Mouse (Mus musculus) 3T3-L1 (cell line): ENCODE data around the gene Napsa.

Experiments used
- DNase-seq: peaks from one replicate; pipeline ENCODE4 v3.0.0-alpha.2; 2015; ENCODE audit warnings: low read depth, low spot score

Napsa gene

DNA sequence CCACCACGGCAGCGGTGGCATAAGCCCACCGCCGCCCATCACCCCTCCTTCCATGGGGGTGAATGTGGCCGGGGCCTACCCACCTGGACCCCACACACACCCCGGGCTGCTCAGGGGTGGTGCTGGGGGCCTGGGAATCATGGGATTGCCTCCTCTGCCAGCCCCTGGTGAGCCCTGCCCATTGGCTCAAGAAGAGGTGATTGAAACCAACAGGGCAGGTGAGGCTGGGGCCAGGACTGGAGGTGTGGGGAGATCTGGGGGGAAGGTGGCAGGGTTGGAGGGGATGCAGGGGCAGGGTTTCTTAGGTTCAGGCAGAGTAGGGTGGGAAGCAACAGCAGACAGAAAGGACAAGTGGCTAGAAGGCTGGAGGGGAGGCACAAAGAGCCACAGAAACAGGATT is 23.9 kb downstream of the Napsa start:
- no peak for DNase-seq

DNA sequence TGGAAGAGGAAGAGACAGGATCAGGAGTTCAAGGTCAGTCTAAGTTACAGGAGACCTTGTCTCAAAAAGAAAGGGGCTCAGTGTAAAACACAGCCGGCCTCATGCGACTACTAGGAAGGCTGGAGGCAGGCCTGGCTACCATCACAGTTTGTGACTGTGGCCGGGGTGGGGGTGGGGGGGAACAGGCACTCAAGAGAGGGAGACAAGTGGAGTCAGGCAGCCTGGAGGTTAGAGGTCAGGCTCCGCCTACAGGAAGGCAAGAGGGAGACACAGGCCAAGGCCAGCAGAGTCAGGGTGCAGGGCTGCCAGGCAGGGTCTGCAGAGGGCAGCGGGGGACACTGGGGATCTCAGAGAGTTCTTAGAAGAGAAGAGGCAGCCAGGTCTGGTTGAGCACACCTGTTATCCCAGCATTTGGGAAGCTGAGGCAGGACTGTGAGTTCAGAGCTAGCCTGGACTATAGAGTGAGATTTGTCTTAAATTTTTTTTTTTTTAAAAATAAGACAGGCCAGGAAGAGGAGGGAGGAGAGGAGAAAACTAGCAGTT is 24.9 kb downstream of the Napsa start:
- no peak for DNase-seq

DNA sequence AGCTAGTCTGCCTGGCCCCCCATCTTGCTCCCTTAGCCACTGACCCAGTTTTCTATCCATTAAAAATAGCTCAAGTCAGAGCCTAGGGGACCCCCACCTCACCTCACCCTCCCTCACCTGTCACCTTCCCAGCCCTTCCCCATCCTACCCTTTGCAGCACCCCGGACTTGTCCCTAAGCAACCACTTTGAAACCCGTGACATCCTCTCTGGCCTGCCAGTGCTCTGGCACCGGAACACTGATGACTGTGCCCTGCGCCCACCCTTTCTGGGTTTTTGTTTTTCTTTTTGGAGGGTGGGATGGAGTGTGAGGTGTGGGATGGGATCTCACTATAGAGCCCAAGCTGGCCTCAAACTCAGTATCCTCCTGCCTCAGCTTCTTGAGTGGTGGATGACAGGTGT is 25.5 kb downstream of the Napsa start:
- no peak for DNase-seq

DNA sequence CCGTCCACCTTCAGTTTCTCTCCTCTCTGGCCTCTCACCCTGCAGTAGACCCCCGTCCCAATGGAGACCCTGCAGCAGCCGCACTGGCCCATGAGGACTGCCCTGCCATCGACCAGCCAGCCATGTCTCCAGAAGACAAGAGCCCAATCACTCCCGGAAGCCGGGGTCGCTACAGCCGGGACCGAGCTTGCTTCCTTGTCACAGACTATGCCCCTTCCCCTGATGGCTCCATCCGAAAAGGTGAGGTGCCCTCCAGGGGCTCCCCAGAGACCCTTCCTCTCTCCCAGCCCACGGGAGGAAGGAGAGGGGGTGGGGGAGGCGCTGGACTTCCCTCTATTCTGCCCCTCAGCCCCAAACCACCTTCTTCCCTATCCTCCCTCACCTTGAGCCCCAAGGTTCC is 26.2 kb downstream of the Napsa start:
- no peak for DNase-seq

DNA sequence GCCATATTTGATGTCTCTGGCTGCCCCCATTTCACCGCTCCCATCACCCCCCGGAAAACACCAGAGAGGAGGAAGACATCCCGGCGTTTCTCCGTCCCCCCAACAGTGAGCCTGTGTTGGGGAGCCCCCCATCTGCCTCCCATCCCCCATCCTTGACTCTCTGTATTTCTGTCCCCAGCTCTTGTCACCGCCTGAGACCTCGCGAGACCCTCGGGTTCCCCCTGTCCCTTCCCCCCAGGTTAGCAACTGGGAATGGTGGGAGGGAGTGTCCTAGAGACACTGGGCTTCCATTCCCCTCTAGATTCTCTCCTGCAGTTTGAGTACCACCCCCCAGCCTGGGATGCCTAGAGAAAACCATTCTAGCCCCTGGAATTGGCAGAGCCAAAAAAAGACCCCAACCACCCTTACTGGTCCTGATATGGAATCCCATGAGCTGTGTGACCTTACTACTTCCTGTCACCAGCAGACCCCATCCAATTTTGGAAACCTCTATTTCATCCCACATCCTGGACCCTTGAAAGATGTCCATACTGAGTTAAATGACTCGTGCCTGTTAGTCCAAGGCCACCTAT is 28.6 kb downstream of the Napsa start:
- no peak for DNase-seq

DNA sequence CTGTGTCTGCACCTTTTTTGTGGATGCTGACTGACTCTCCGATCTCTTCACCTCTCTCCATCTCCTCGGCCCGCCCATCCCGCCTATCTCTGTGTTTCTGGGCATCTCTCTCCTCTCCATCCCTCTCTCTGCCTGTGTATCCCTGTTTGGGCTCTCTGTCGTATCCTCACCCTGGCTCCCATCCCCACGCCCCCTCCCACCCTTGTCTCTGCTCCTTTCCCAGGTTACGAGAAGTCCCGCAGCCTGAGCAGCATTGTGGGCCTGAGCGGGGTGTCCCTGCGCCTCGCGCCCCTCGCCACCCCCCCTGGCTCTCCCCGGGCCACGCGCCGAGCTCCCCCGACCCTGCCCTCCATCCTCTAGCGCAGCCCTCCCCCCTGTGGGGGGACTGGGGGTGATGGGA is 29.5 kb downstream of the Napsa start:
- no peak for DNase-seq

DNA sequence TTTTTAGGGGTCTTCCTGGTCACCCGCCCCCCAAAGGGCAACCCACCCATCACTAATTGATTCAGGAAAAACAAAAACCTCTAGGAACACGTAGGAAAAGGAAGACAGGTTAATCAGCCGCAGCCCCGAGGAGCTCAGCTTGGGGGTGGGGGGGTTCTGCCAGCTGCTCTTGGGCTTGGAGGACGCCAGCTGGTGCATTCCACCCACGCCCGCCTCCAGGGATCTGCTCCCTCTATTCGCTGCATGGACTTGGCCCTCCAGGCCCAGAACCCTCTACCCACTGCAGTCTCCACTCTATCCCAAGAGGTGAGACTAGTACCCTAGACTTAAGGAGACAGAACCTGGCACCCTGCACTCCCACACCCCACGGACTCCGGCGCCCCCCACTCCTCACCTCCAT is 30.3 kb downstream of the Napsa start:
- DNase-seq = no peak

DNA sequence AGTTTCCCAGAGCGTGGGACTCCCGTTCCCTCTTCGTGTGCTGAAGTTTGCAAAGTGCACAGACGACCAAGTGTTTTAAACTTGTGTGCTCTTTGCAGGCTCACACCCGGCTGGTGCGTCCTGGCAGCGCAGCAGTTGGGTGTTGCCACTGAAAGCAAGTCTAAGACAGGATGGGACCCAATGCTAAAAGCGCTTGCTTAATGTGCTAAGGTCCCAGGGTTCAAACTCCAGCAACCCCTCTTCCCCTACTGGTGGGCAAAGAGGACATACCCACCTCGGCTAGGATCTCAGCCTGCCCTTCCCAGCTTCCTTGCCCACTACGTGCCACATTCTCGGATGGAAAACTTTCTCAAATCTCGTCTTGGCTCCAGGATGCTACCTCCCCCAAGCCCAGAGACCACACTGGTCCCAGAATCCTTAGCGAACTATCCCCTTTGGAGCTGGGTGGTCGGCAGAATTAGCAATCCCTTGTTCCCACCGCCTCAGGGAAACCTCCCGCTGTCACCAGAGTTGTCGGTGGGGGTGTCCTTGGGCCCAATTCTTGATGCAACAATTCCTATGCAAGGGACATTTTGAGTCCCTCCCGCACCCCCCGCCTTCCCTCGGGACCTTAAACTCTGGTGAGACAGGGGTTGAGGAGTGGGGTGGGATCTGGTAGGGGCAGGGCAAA is 31.1 kb downstream of the Napsa start:
- no peak for DNase-seq

DNA sequence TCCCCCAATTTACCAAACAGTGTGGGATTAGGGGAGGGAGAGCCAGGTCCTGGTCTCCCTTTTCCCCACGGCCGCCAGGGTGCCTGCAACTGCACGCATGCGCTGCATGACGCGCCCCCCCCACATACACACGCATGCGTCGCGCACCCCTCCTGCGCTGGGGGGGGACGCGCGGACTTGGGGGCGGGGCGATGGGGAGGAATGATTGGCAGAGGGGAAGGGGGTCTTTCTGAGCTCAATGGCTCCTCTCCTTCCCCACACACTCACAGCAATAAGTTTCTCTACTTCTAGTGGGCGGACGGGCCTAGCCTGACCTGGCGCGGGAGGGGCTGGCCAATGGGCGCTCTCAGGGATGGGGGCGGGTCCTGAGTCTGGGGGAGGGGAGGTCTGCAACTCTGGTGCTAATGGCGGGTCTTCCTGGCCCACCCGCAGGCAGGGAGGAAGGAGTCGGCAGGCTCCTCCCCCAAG is 32.0 kb downstream of the Napsa start:
- peak; percentile 56 for DNase-seq

DNA sequence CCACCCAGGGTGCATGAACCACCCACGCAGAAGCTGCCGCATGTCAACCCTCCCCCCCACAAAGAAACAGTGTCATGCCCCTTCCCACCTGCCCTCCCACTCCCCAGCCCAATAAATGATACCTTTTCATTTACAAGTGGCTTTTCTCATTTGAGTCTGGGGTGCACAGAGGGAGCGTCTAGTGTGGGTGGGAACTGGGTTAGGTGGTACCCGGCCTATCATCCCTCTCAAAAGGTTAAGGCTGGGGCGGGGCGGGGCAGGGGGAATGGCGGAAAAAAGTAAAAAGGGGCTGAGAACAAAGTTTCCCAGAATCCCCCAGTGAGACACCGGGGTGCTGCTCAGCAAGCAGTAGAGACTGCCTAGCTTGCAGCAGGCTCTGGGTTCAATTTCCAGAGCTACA is 32.4 kb downstream of the Napsa start:
- no peak for DNase-seq

DNA sequence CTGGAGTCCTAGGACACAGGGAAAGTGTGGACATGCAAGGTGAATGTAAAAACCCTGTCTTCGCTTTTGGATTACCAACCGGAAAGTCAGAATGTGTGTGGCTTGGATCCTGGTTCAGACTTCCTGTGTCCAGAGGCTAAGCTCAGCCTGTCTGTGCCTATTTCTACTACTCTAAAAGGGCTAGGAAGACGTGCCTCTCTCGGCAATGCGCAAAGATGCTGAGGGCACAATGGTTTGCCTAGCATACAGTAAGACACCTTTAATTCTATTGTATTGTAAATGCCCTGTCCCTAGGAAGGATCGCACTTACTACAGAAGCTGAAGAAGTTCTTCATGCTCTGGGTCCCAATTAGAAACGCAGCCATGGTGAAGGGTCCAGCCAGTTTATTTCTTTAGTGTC is 33.3 kb downstream of the Napsa start:
- DNase-seq = no peak

DNA sequence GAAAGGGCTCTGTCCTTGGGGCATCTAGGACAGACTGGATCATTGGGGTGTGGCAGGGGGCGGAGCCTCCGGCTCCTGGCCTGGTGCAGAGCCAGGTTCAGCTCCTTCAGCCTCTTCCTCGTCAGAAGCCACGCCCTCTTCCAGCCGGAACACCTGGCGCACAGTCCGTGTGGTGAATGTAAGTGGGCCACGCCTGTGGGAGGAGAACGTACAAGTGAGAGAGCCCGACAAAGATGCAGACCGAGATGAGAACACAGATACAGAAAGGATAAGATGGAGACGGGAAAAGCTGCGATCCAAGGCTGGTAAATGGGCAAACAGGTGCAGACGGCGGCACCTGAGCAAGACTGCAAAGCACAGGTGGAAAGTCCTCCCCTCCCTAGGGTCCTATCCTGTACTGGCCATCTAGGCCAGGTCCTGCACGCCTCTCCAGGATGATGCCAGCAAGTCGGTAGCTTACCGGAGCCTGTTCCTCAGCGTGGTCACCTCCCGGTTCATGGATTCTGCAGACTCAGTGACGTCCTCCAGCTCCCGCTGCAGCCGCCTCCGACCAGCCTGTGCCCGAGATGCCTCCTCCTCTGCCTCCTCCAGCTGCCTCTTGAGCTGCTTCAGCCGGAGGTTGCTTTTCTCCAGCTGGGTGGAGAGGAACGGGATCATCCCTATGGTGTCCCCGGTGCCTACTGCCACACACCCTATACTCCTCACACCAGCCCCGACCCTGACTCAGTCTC is 34.2 kb downstream of the Napsa start:
- DNase-seq = no peak

DNA sequence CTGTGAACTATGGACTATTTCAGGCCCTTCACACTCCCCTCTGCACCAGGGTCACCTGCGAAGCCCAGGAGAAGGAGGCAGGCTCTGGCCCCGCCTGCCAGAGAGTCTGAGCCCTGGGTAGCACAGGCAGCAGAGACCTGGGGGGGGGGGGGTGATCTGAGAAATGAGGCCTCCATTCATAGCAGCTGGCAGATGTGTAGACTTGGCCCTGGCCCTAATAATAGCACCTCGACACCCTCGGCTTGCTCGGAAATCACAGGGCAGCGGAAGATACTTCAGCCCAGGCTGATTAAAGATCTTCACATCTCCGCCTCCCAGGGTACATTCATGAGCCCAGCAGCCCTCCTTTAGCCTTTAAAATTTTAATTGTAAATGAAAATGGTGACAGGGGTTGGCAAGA is 40.0 kb downstream of the Napsa start:
- DNase-seq = no peak

DNA sequence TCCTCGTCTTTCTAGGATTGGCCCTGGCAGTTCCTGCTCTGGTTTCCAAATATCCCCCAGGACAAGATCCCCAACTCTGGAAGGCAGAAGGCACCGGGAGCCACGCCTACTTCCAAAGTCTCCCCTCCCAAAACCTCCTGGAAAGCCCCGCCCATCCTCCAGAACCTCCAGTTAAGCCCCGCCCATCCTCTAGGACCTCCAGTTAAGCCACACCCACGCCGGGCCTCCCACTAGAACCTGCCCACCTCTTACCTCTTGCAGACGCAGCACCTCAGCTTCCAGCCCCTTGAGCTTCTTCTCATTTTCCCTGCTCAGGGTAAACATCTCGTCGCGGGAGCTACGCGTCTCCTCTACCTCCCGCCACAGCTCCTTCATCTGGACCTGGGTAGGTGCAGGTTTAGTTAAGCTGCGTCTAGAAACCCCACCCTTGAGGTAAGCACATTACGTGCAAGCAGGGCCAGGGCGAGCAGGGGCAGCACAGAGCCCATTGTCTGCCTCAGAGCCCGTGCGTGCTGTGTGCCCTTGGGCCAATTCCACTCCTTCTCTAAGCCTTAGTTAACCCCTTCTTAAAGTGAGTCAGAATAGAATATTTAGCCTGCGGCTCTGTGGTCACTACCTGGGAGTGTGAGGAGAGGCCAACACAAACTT is 42.0 kb downstream of the Napsa start:
- DNase-seq = no peak

DNA sequence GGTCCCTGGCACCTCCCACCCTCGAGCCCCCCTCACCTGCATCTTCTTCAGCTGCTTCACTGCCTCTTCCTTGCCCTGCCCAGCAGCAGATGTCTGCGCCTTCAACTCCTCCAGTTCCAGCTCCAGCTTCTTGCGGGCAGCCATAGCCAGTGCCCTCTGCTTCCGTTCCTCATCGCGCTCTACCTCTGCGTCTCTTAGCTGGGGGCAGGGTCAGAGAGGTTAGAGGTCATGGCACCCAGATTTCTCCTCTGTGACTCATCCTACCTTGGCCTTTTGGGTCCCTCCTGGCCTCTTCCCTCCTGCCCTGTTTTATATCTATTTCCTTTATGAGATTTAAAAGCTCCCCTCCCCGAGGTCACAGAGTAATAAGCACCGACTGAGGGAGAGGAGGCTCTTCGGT is 43.1 kb downstream of the Napsa start:
- DNase-seq = no peak

DNA sequence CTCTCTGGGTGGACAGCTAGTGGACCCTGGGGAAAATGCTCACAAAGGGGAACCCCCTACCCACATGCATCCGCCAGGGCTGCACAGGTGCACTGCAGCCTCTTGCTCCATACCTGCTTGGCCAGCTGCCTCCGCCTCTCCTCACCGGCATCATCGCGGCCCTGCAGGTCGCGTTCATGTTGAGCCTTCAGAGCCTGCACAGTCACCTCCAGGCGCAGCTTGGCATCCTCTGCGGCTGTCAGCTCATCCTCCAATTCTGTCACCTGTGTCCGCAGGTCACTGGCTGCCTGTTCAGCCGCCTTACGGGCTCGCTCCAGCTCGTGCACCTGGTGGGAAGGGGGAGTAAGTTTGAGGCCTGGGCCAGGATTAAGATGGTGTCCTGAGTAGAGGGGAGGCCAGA is 43.8 kb downstream of the Napsa start:
- DNase-seq = no peak

DNA sequence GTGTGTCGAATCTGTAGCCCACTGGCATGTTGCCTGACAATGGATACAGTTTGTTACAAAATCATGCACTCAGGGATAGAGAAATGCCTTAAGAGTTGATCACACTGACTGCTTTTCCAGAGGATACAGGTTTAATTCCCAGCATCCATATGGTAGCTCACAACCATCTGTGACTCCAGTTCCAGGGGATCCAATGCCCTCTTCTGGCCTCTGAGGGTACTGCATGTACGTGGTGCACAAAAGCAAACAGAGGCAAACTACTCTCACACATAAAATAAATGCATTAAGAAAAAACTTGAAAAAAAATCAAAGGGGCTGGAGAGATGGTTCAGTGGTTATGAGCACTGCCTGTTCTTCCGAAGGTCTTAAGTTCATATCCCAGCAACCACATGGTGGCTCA is 44.9 kb downstream of the Napsa start:
- peak; percentile 13 for DNase-seq

DNA sequence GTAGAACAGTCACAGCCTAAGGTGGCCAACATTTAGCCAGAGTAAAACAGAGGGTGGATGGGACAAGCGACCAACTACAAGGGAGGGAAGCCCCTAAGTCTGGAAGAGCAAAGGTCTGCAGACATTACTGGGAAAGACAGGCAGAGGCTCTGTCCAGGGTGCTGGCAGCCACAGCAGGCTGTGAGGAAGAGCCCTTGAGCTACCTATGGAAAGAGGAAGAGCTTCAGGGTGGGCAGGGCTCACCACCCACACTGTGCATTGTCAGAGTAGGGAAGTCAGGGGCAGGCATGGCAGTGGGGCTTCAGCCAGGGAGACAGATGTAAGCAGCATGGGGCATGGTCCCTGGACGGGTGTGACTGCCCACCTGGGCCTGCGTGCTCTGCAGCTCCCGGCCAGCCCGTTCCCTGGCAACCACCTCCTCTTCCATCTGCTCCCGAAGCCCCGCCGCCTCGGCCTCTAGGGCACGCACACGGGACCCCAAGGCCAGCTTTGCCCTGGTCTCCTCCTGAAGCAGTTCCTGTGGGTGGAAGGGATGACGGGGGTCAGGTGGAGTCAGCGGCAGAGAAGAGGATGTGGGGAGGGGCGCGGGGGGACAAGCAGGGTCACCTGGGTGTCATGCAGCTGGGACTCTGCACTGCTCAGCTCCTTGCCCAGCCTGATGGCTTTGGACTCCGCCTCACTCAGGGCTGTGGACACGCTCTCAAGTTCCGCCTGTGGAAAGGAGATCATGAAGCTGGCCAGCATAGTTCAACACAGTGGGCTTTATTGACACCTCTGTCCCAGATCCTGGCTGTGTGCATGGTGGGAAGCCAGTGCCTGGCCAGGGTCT is 51.7 kb downstream of the Napsa start:
- DNase-seq = no peak

DNA sequence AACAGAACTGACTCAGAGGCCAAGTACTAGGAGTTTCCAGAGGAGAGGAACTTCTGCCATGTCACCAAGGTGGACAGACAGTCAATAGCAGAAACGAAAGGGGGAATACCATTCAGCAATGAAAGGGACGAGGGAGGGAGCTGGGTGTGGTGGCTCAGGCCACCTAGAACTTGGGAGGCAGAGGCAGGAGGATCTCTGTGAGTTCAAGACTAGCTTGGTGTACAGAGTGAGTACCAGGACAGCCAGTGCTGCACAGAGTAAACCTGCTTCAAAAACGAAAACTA is 52.3 kb downstream of the Napsa start:
- DNase-seq = no peak

DNA sequence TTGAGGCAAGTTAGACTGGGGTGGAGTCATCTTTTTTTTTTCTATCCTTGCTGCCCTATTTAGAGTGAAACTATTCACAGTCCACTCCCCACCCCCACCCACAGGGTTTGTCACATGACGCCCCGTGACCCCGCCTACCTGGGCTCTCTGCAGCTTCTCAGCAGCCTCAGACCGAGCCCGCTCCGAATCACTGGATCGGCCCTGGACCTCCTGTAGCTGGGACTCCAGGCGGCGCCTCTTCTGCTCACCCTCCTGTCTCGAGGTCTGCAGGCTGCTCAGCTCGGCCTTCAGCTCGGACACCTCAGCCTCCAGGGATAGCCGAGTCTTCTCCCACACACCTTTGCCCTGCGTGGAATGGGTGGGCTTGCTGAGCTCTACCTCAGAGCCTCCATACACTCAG is 52.6 kb downstream of the Napsa start:
- DNase-seq = no peak

DNA sequence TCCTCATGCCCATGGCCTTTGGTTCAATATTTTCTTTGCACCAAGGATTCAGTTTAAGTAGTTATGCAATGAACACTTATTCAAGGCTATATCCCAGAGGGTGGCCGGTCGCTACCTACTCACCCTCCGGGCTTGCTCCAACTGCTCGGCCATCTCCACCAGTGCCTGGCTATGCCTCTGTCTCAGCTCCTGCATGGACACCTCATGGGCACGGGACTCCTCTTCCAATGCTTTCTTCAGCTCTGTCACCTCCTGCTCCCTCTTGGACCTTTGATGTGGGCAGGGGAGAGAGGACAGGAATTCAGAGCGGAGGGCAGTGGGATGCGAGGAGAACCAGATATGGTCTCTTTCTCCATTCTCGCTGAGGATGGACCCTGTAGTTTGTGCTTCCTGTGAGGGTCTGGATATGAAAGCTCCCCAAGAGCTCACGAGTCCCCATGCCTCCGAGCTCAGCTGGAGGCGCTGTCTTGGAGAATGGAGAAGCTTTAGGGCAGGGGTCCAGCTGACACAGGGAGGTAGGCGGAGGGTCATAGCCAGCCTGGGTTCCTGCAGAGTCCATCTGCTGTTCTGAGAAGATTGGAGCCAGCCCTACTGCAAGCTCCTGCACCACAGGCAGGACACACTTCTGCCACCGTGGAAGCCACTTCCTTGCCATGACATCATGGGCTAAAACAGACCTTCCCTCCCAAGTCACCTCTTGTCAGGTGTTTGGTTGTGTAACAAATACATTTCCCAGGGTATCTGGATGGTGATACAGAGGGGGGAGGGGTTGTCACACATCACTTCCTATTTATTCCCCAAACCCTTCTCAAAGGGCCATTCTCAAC is 53.3 kb downstream of the Napsa start:
- no peak for DNase-seq
